Comparison of ENCODE assay signal across 16 mouse cellular contexts in the genomic region with DNA sequence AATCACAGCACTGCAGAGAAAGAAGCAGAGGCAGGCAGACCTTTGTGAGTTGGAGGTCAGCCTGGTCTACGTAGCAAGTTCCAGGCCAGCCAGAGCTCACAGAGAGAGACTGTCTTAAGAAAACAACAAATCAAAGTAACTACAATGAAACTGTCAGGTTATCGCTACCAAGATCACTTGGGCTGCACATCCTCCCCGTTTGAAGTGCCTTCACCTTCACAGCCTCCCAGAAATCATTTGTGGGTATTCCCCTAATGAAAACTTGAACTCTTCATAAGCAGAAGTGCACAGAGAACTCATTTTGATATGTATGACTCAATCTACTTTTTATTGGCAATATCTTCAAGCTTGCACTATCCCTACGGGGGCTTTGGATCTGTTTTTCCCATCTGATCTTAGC.
"Had no signal": no experiment of that assay in that cellular context is flagged by ENCODE, and none has a peak within 500 bp of the region (broad histone marks: within the 10 kb centered on the region; RNA-seq: fewer than 3 reads in every experiment).

No protein-coding gene starts in this region.

- H3K27ac ChIP-seq: kidney, embryonic 15.5 days; left cerebral cortex, adult 2 months; limb, embryonic 10.5 days; liver, embryonic 12.5 days; midbrain, embryonic 10.5 days; midbrain, embryonic 15.5 days; neural tube, embryonic 15.5 days; stomach, embryonic 15.5 days had no signal

- H3K4me2 ChIP-seq: kidney, embryonic 15.5 days; liver, embryonic 12.5 days; lung, embryonic 14.5 days; midbrain, embryonic 15.5 days; neural tube, embryonic 15.5 days; stomach, embryonic 15.5 days had no signal

- DNase-seq: kidney, postnatal 14 days; lung, embryonic 14.5 days; lung, postnatal 10 days; lung, postnatal 4 days; right cerebral cortex, postnatal 4 days; spleen, adult 18-20 months; thymus, adult 2 months; thymus, postnatal 36 days had no signal

- H3K9me3 ChIP-seq: kidney, embryonic 15.5 days; limb, embryonic 10.5 days; liver, embryonic 12.5 days; midbrain, embryonic 10.5 days; midbrain, embryonic 15.5 days; neural tube, embryonic 15.5 days; stomach, embryonic 15.5 days had no signal

- ATAC-seq: liver, embryonic 12.5 days; midbrain, embryonic 15.5 days had no signal

- H3K36me3 ChIP-seq: midbrain, embryonic 15.5 days; neural tube, embryonic 15.5 days; stomach, embryonic 15.5 days had no signal

- H3K9ac ChIP-seq: kidney, embryonic 15.5 days; liver, embryonic 12.5 days; lung, embryonic 14.5 days; midbrain, embryonic 15.5 days; neural tube, embryonic 15.5 days; stomach, embryonic 15.5 days had no signal

- H3K4me3 ChIP-seq: kidney, embryonic 15.5 days; left cerebral cortex, adult 2 months; limb, embryonic 10.5 days; liver, embryonic 12.5 days; midbrain, embryonic 10.5 days; midbrain, embryonic 15.5 days; neural tube, embryonic 15.5 days; stomach, embryonic 15.5 days had no signal

- H3K27me3 ChIP-seq: kidney, embryonic 15.5 days; liver, embryonic 12.5 days; midbrain, embryonic 15.5 days; neural tube, embryonic 15.5 days; stomach, embryonic 15.5 days had no signal
